Mouse (Mus musculus) kidney, adult 8-10 months (tissue): ENCODE data around the gene Gm21905.
A peak's percentile ranks its signal among the peaks of the same experiment; 100 is the strongest.

Experiments used
- DNase-seq, 2 experiments: peaks; one replicate each; pipeline ENCODE4 v3.0.0; 2022

Gene Gm21905

DNA sequence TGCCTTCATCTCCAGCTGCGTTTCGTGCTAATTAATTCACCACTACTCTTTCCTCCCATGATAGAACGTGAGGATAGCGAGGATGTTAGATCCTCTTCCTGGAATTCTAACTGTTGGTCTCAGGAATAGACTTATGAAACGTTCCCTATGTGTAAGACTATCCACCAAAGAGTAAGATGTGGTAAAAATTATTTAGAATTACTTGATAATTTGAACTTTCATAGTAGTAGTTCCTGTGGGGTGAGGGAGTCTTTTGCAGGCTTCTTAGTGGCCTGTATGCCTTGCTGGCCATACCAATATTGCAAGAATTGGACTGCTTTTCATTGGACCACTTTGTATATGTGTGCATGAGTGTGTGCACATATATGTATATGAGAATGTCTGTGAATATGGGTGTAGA lies at the start of gene Gm21905:
Gm21905 (minus strand) TSS at position 101 of the 400 bp plus-strand sequence.
- no peak for DNase-seq

GRCm38 (mm10) chr5:67990426-67990825 lies 44.2 kb upstream of the Gm21905 start:
- DNase-seq, result no peak

GRCm38 (mm10) chr5:67981946-67982526 lies 35.8 kb upstream of the Gm21905 start:
- DNase-seq, result no peak

GRCm38 (mm10) chr5:67969536-67969935 lies 23.3 kb upstream of the Gm21905 start:
- DNase-seq, result no peak

- DNase-seq, result no peak
Observed at GRCm38 (mm10) chr5:67961708-67962629, 15.7 kb upstream of the Gm21905 start.

- DNase-seq, result no peak
Observed at GRCm38 (mm10) chr5:67955486-67955885, 9.3 kb upstream of the Gm21905 start.

GRCm38 (mm10) chr5:67954097-67954496 lies 7.9 kb upstream of the Gm21905 start:
- DNase-seq, result no peak

DNA sequence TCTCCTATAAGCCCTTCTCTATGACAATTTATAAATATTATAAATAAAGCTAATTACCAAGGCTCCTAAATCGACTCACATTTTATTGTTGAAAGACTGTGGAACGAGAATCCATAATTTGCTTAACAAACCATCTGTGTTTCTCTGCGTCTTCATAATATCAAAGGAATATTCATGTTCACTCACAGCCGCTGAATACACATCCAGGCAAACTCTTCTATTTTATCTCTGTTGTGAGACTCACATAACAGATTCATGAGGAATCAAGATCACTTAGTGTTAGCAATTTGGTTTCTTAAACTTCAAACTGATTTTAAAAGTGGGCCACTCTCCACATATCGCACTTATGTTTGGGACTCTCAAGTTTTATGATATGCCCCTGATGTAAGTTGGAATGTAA lies 1.9 kb upstream of the Gm21905 start:
- no peak for DNase-seq

DNA sequence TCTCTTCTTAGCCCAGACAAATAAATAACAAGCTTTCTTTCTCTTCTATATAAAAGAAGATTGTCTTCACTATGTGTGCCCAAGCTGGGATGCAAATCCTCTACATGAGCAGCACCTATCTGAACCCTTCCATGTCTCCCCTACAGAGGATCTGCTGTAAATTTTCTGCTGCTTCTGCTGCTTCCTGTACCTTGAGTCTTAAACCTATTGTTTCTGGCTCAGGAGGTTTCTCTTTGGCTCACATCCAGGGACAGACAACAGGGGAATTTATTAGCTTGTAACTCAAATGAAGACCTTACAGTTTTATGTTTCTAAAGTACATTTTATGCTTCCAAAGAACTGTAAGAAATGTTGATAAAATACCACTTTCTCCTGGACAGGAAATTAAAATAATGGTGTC lies 785 bp upstream of the Gm21905 start:
- peak; percentile 9 to 15 for DNase-seq

- DNase-seq, result no peak
Observed at GRCm38 (mm10) chr5:67944074-67944785, 2.0 kb downstream of the Gm21905 start.

DNA sequence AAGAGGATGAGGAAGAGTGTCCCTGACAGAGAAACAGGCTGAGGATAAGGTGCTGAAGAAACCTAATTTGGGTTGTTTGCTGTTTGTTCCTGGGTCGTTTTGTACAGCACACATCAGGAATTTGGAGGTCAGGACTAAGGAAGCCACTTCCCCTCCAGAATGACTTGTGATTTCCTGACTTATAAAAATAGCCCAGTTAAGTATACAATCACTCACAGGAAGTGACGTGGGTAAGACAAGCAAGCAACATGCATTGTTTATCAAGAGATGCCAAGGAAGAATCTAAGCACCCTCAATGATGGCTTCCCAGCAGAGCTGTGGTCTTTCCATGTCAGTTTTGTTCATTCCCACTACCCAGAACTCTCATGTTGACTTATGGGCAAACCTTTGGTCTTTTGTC lies 3.0 kb downstream of the Gm21905 start:
- peak in 1 of 2 experiments; percentile 4 for DNase-seq

- DNase-seq, result no peak
Observed at GRCm38 (mm10) chr5:67941369-67941768, 4.9 kb downstream of the Gm21905 start, which contains the start of gene Gm5108. TSS of gene Gm5108 (plus strand) at chr5:67941669.

GRCm38 (mm10) chr5:67931623-67932022 lies 14.6 kb downstream of the Gm21905 start:
- DNase-seq, result no peak

GRCm38 (mm10) chr5:67930584-67930983 lies 15.6 kb downstream of the Gm21905 start:
- no peak for DNase-seq

DNA sequence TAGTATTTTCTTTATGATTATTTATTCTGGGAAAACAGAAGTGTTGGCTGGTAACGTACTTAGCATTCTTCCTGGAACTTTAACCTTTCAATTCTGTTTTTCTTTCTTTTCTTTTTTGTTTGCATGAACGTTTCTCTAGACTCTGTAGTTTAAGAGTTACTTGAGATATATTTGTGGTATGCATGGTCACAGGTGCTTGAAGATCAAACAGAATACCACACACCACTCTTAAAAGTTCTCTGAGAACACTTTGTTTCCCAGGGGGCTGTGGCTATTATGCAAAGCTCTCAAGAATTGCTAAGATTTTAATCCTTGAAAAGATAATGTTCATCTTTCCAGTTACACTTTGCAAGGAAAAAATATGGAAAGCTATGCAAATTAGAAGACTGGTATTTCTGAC lies 41.7 kb downstream of the Gm21905 start:
- DNase-seq, result no peak

DNA sequence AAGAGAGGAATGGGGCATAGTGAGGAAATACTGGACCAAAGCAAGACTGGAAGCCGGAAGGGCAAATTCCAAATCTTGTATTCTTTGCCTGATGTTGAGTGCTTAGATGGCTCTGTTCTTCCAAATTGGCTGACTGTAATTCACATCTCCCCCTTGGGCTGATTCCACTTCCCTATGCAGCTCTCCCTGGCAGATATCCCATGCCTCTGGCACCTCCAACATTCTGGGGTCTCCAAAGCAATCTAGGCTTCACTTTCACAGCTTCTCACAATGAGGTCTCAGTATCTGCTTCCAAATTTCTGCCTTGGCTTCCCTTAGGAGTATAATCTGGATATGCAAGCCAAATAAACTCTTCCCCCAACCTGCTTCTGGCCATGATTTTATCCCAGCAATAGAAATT lies 47.3 kb downstream of the Gm21905 start:
- no peak for DNase-seq

- no peak for DNase-seq
Observed at GRCm38 (mm10) chr5:67884422-67885210, 61.6 kb downstream of the Gm21905 start.

DNA sequence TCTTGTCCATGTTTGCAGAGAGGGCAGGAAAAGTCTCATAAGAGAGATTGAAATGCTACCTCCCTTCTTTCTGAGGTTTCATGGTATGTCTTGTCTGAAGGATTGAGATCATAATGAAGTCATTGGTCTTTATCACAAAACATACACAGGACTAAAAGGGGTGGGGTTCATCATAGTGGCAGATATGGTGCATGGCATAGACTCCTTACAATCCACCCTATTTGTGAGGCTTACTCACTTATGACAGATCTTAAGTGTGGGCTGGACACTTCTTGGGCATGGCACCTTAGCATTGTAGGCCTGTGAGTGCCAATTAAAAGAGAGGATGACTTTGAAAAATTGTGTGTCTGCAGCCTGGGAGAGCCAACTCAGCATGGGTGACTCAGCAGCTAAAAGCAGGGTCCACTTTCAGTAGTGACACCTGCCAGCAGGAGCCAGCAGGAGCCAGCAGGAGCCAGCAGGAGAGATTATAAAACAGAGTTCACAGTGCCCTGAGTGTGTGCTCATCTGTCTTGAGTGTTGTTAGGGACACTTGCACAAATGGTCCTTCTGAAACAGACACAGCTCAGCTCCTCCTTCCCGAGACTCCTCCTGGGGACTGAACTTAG lies 62.6 kb downstream of the Gm21905 start:
- DNase-seq, result no peak
